Mouse (Mus musculus) adrenal gland, postnatal 14 days (tissue): ENCODE results near the gene Sema4d. TPM values are rescaled to one million over a fixed set of nuclear protein-coding genes. Genes with fewer than 3 reads are reported as not detected.

ENCODE experiments used
- DNase-seq: peaks from one replicate; pipeline ENCODE4 v3.0.0; 2021; ENCODE audit warnings: mixed read lengths
- total RNA-seq: library from RNA; stranded (reverse); gene quantifications from 2 replicates; pipeline ENCODE4 v1.2.3, GENCODE M21; 2021

The Sema4d gene
- total RNA-seq, 1 experiment from 2014 or later: 9.5 TPM

DNA sequence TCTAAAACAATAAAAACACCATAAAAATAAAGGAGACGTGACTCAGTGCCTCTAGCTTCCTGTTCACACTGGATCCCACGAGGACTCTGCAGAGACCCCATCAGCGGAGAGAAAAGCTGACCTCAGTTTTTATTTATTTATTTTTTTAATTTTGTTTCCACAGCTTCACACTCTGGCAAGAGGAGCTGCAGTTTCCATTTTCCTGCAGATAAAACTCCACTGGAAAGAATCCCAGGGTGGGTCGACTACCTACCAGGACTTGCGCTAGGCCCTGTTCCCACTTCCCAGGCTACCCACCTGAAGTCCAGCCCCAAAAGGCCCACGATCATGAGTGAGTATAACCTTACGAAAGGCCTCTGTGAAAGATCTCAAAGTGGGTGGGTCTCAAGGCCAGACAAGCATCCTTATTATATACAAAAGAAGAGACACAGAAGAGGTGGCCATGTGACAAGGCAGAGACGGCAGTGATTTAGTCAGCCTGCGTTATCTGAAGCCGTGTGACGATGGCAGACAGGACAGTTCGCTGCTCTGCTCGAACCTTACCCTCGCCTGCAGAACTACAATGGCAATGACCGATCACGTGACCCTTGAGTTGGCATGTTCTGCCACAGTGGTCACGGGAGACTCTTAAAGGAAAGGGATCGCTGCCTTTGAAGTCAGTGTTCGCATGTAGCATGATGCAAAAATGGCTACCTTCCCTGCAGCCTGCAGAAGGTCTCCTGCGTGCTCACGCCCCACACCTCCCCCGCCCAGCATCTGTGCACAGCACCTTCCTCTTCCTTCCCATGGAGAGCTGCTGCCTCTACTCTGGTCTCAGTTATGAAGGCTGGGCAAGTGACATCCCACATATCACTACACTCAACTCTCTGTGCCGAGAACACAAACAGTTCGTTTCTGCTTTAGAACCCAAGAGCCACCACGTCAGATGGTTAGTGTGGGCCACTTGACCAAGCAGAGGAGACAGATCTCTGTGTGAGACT is 14.3 kb downstream of the Sema4d start:
- no peak for DNase-seq

DNA sequence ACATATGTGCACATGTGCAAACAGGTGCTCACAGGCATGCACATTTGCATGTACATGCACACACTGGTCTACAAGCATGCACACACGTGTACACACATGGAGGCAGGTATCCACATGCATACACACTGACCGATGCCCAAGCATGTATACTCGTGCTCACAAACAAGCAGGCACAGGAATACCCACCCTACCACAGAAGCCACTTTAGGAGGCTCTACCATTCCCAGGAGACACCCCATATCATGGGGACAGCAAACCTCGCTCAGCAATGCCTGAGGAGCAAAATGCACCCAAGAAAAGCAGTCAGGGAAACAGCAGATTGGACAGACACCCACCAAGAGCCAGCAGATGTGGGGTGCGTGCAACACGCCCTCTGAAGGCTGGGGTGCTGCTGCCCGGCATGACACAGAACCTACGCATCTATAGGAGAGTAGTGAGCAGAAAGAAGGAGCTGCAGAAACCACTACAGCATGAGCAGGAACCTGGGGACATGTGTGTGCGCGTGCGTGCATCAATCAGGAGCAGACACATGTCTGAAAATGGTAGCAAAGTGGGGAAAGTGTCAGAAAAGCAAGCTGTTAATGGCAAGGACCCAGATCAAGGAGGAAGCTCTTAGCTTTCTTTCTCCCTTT is 15.1 kb downstream of the Sema4d start:
- no peak for DNase-seq

DNA sequence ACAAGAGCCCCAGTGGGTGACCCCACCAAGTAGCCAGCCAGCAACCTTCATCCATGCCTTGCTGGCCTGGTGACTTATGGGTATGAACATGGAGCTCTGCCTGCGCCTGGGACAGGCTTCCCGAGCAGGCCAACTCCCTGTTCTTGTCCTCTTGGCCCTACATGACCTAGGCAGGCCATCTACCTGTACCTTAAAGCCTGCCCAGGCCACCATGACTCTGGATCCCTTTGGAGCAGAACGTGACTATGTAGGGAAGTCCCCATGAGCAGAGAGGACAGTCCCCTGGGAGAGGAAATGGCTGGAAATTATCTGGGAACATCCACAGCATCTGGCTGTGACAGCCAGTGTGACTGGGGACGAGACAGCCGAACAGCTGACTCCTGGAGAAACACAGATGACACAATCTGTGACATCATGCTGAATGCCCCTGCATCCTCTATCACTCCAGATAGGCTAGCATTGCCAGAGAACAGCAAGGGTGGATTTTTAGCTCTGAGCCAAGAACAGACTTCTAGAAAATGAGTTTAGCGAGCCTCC is 15.7 kb downstream of the Sema4d start:
- peak; percentile 42 for DNase-seq

DNA sequence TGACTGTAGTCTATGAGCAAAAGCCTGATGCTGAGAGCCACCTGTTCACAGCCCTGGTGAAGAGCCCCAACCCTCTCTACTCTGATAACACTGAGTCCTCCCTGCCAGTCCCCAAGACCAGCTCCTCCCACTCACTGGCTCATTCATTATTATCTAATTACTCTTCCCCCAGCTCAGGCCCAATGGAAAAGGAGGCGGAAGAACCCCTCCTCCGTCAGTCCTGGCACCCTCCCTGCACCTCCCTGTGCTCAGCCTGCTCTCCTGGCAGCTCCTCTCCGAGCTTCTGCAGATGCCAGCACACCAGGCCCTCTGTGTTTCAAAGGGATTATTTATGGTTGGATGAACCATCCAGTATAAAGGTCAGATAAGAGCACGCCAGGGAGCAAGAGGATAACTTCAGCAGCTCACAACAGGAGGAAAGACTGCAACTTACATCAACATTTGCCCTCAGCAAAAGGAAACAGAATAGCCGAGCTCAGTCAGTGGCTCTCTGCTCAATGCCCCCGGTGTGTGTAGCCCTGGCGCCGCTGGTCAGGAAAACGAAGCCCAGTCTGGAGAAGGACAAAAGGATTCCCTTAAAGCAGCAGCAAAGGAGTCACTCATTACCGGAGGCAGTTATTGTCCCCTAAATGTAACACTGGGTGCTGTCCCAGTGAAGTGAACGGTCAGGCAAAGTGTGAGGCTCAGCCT is 16.4 kb downstream of the Sema4d start:
- peak; percentile 87 for DNase-seq

DNA sequence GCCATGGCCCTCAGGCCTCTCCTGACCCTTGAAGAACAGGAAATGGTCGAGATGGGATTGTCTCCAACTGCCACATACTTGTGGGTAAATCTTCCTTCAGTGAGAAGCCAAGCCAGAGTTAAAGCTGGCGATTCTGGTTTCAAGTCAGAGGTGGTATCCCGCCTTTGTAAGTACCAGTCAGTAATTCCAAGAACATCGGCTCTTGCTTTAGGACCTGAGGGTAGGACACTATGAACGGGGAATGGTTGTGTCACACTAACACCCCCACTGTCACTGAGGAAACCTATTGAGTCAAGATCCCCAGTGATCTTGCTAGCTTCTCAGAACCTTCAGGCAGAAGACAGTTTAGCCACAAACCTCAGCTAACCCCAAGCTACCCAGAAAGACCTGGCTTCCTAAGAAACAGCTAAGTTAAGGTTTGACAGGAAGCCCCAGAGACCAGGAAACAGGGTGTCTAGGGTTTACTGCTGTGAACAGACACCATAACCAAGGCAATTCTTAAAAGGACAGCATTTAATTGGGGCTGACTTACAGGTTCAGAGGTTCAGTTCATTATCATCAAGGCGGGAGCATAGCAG is 17.3 kb downstream of the Sema4d start:
- DNase-seq: no peak

DNA sequence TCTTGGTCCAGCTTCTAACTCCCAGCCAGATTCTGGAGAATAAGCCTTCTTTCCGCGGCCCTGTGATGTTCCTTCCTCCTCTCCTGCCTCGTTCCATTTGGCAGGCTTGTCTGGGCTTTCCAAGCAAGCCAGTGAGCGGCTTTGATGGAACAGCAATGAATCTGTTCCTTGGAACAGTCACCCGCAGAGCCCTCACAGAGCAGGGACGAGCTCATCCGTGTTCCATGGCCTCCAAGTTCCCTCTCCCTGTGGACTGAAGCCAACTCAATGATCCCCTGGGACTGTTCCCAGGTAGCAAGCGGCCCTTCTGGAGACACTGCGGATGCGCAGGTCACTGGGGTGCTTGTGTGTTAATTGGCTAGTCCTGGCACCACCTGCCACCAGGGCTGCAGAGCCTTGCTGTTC is 21.7 kb downstream of the Sema4d start:
- no peak for DNase-seq

DNA sequence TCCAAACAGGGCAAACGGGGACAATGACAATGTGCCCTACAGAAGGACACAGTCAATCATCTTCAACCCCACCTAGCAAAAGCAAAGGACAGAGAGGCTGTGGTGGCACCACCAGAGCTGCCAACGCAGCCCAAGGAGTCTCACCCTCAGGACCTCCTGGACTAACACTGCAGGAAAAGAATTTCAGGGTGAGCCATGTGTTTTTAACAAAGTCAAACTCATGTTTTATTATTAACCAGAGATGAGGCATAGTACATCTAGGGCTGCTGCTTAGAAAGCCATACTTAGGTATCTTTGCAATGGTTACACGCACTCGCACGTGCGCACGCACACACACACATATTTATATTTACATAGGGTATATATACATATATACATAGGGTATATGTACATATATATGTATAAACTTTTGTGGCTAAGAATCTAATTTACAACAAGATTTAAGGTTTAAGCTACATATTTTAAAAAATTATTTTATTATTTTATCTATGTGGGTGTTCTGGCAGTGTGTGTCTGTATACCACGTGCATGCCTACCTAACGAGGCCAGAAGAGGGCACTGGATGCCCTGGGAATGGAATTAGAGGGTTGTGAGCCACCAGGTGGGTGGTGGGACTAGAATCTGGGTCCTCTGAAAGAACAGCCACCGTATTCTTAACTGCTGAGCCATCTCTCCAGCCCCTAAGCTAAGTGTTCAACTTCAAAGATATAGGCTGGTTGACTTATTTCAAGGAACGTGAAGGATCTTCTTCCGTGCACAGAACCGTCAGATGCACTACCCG is 22.7 kb downstream of the Sema4d start:
- DNase-seq: no peak

DNA sequence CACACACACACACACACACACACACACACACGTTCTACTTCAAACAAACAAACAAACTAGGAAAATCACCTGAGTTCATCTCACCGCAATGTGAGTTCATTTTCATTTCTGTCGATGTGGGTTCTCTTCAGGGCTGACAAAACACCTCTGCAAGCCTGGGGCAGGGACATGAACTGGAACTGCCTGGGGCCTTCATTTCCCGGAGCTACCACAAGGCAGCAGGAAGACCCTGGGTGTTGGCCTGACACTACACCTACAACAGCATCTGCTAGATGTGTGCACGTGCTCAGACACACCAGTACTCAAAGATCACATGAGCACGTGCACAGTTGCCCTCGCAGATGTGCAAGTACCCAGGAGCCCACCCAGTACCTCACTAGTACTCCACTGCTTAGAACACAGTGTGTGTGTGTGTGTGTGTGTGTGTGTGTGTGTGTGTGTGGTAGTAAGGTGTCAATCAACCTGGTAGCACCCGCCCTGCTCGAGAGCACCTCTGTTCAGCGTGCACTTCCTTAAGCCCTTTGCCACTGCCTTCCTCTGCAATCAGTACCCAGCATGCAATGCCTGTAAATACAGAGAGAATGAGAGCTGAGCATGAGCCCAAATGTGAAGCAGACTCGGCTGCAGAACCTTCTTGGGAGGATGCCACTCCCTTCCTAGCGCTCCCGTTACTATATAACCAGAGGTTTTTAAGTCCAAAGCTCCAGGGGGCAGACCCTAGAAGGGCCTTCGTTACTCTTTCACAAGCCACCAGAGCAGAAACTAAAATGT is 25.4 kb downstream of the Sema4d start:
- DNase-seq: no peak

DNA sequence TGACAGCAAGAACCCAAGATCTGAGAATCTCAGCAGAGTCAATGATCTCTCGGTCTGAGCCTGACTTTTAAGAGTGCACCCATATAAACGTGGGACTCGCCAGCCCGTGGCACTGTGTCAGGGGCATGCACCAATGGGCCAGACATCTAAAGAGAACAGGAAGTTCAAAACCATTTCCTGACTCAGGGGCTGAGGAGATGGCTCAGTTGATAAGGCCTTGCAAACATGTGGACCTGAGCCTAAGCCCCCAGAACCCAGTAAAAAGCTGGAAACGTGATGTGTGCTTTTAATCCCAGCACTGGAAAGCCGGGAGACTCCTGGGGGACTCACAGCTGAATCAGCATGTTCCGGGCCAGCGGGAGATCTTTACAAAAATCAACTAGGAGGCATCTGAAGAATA is 26.0 kb downstream of the Sema4d start:
- DNase-seq: no peak

DNA sequence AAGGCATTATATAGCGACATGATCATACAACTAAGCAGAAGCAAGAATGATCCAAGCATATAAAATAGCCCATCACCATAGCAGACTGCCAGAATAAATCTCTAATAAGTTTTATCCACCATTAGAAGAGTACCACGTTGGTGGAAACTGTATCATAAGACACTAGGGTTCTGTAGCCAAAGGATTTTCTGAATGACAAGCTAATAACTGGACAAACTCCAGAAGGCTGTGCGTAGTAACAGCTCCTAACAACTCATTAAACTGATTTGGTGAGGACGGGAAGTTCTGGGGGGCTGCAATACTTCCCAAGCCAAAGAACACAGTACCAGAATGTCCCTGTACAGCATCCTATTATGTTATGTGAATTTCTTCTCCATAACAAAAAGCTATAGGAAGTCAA is 26.8 kb downstream of the Sema4d start:
- DNase-seq: no peak

DNA sequence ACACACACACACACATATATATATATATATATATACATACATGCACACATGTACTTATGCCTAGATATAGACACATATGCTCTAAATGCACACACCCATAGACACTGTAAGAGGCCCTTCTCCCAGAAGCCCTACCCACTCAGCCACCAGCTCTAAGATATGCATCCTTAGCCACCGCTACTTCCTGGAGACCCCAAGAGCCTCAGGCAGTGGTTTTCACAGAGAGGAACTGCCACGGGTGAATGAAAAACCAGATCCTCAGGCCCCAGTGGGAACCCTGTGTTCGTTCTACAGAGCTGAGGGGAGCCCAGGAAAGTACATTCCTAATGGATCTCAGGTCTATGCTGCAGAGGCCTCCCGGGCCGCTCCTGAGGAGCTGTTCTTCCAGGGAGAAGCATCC is 28.2 kb downstream of the Sema4d start:
- DNase-seq: no peak

DNA sequence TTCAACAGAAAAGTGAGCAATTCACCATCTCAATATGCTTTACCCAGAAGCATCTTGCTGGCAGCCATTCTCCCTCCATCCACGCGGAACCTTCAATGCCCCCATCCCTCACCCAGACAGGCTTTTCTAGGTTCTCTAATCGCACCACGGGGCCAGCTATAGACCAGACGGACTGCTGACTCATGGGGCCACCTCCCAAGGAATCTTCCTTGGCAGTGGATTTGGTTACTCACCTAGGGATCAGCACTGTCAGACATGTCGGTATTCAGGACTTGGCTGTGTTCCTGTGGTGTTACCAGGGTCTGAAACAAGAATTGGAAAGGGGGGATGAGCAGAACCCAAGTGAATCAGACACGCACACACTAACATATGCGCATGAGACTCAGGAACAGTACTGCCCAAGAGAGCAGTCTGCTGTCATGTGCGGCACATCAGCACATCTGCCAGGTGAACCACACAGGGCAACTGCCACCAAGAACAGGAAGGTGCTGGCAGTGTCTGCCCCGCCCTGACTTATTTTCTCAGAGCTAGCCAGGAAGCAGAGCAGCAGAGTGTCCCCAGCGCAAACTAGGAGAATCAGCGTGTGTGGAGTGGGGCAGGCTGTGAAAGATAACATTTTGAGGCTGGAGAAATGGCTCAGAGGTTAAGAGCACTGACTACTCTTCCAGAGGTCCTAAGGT is 30.4 kb downstream of the Sema4d start:
- DNase-seq: peak; percentile 34

DNA sequence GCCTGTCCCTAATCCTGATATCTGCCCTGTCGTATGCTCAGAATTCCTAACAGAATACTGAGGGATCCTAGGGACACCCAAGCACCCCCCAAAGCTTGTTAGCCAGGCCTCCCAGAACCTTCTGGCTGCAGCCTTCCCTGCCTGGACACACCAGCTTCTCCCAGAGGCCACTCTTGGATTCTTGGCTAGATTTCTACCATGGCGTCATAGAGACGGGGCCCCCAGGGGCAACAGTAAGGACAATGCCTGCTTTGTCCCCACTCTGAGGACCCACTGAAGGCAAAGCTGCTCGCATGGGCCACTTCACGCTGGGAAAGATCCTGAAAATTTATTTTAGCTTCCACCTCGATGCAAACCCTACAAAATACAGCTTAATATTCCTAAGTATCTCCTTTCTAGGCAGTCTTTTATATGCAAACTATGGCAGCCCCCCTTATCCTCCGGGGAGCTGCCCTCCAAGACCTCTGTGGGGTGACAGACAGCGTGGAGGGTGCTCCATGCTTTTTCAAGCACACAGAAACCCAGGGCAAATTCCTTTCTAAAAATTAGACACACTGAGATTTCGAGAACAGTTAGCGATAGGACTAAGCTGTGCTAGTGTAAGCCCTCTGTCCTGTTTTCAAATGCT is 32.2 kb downstream of the Sema4d start:
- DNase-seq: no peak

DNA sequence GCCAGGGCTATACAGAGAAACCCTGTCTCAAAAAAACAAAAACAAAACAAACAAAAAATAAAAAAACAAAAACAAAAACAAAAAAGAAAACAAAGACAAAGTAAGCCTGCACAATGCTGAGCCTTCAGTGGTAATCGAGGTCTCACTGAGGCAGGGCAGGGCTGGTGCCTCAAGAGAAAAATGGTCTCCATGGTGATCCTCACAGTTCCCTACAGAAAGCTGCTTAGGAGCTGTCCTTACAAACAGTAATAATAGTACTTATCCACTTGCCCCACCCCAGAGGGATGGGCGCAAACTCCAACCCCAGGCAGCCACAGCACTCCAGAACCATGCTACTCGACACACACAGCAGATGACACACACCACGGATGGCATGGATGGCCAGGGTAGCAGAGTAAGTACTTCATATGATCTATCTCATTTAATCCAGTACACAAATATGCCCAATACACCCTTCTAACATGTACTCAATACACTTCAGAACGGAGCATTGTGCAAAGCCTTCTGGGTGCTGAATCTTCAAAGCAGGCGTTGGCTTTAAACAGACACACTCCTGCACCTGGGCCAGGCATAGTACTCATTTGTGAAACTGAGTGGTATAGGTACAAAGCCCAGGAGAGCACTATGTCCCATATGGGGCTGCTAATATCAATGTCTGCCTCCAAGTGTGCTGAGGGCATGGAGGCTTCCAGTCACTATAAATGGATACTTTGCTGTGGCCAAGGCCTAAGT is 34.1 kb downstream of the Sema4d start:
- no peak for DNase-seq

DNA sequence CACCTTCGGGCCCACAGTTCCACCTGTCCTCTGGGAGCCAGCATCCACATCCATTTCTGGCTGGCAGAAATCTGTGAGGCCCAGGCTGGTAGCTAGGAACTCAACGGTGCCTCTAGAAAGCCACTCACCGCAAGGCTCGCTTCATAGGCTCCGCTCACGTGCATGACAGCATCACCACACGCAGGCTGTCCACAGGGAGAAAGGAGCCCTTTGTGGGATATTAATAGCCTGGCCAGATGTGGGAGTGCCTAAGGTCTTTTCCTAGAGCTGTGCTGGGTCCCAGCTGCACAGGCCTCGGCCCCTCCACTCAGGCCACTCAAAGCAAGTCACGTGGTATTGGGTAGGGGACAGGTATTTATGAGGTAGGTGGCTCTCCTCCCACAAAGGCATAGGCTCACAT is 35.1 kb downstream of the Sema4d start:
- no peak for DNase-seq

DNA sequence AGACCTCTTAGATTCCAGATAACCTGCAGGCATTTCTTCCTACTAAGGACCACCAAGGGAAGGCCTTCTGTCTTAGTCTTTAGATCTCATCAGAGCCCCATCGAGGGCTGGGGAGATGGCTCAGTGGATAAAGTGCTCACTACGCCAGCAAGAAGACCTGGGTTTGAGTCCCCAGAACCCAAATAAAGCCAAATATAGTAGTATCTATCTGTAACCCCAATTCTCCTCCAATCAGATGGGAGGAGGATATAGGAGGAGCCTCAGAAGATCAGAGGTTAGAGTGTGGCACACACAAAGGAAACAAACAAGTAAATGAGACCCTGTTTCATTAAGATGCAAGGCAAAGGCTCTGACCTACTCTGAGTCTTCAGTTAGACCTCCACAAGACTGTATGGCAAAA is 36.4 kb downstream of the Sema4d start:
- no peak for DNase-seq

DNA sequence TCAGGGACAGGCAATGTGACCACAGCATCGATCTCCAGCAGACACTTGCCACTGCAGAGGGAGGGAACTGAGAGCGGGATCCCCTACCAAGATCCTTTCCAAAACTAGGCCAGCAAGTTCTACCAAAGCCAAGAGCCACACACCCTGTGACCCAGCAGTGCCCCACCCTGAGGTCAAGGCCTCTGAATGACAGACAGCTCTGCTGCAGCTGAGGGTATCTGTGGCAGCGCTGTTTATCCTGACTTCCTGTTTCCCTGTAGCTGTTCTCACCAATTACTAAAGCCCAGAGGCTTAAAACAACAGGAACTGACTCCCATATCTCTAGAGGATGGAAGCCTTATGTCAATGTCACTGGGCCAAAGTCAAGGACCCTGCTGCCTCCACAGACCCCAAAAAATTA is 37.0 kb downstream of the Sema4d start:
- DNase-seq: peak; percentile 39

DNA sequence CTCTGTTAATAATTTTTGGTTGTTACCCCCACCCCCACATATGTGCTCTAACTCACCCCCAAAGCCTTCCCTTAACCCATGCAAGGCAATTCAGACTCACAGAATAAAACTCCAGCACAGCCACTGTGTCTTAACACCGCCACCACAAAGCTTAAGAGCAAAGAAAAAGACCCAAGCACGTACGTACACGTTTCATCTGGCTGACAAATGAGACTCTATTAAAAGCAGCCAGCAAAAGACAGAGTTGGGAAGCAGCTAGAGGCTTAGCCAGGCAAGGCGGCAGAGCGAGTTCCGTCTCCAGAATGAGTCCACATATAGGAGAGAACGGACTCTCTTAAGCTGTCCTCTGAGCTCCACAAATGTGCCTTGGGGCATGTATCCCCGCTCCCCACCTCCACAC is 37.5 kb downstream of the Sema4d start:
- no peak for DNase-seq

DNA sequence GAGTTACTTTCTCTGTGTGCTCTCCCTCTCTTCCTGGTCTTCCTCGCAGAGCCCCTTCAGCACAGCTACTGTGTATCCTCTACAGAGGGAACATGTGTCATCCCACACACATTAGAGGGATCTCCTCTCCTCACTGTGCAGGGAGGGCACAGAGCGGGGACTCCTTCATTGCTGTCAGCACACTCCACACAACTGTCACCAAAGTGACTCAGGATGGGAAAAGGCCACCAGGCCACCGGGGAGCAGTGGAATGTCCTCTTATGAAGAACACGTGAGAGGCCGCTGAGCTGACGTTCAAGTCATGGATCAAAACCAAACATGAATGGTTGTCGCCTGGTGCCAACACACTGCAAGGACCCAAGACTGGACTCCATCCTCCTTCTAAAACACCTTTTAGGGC is 38.0 kb downstream of the Sema4d start:
- DNase-seq: no peak
